In the genomic region with DNA sequence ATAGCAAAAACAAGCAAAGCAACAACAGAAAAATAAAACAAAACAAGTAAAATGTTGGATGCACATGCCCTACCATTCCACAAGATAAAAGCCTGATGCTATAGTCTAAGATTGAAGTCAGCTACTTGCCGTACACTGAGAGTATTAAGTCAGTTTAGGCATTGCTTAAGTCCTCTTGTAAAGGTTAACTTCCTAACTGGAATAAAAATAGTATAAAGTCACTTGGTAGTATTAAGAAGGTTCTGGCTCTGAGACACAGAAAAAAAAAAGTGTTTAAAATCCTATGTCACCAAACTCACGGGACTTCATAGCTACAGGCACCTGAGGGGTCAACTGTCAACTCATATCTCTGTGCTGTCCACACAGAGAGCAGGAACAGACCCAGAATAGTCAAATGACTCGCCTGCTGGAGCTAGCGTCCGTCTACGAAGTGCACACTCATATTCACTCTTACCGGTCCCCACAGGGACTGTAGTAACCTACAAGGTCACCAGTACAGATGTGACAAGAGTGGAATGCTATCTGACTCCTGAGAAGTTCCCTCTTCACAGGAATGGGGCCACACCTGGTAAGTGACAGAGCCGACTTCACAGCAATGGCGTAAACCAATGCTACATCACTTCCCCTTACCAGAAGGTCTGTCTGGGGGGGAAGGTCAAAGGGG, we compare ENCODE assay signal across 26 mouse cellular contexts. TPM values are rescaled to one million over a fixed set of nuclear protein-coding genes. Genes with fewer than 3 reads are reported as not detected.
A peak's percentile ranks its signal among the peaks of the same experiment; 100 is the strongest.
DNase-seq lines count a peak whose midpoint lies in the region; ATAC-seq lines count a peak whose summit lies in the region.
"Had no signal": no experiment of that assay in that cellular context is flagged by ENCODE, and none has a peak within 500 bp of the region (broad histone marks: within the 10 kb centered on the region; RNA-seq: fewer than 3 reads in every experiment).

No protein-coding gene starts in this region.

- H3K4me3 ChIP-seq in heart, embryonic 12.5 days = no peak overlapping the region
- H3K4me3 ChIP-seq in heart, embryonic 10.5 days = no peak overlapping the region
- H3K4me3 ChIP-seq in midbrain, embryonic 15.5 days = no peak overlapping the region
- H3K4me3 ChIP-seq: erythroblast, embryonic 14.5 days; kidney, embryonic 15.5 days; layer of hippocampus, adult 2 months; left cerebral cortex, adult 2 months; limb, embryonic 12.5 days; myocyte; neural tube, embryonic 12.5 days had no signal

- no peaks in the 10 kb centered on the region for H3K36me3 ChIP-seq in heart, embryonic 12.5 days
- H3K36me3 ChIP-seq in heart, embryonic 10.5 days = no peaks in the 10 kb centered on the region
- no peaks in the 10 kb centered on the region for H3K36me3 ChIP-seq in midbrain, embryonic 15.5 days (replicated peaks)
- H3K36me3 ChIP-seq: kidney, embryonic 15.5 days; limb, embryonic 12.5 days; neural tube, embryonic 12.5 days had no signal

- 0 out of 2 replicates have a peak, but pooled peaks cover 4% of the 10 kb centered on the region for H3K4me1 ChIP-seq in heart, embryonic 12.5 days (replicated peaks)
- H3K4me1 ChIP-seq in heart, embryonic 10.5 days = peaks cover 4% of the 10 kb centered on the region; the same call in 1 of the 2 replicates
- no peaks in the 10 kb centered on the region for H3K4me1 ChIP-seq in midbrain, embryonic 15.5 days
- H3K4me1 ChIP-seq: kidney, embryonic 15.5 days; limb, embryonic 12.5 days; neural tube, embryonic 12.5 days had no signal

- no peak overlapping the region for H3K27ac ChIP-seq in heart, embryonic 12.5 days (ENCODE audit: poor library complexity, severe bottlenecking)
- H3K27ac ChIP-seq in heart, embryonic 10.5 days = no peak overlapping the region
- H3K27ac ChIP-seq in midbrain, embryonic 15.5 days = no peak overlapping the region
- H3K27ac ChIP-seq: kidney, embryonic 15.5 days; layer of hippocampus, adult 2 months; left cerebral cortex, adult 2 months; limb, embryonic 12.5 days; neural tube, embryonic 12.5 days had no signal

- WGBS in heart, embryonic 12.5 days = 33% methylated on average over 9 of the region's 9 CpGs
- 42% methylated on average over 9 of the region's 9 CpGs for whole genome bisulfite sequencing in heart, embryonic 10.5 days
- WGBS in midbrain, embryonic 15.5 days = 88% methylated on average over 9 of the region's 9 CpGs

- no peak for DNase-seq in heart, embryonic 10.5 days (ENCODE audit: low spot score)
- peak; percentile 88 for DNase-seq in A20 (ENCODE audit: low read depth, low spot score)
- DNase-seq in right cerebral cortex, postnatal 10 days (ENCODE audit: low spot score in 2 of 2) = no peak
- DNase-seq: adrenal gland, postnatal 25 days; cerebellum, adult 18-20 months; cerebellum, postnatal 10 days; heart, postnatal 10 days; kidney, adult 18-20 months; kidney, postnatal 36 days; lung, postnatal 36 days had no signal

- ATAC-seq in heart, embryonic 12.5 days (ENCODE audit: insufficient number of reproducible peaks, low FRiP score) = no peak
- peak; percentile 28 for ATAC-seq in granulocyte monocyte progenitor cell, adult 5-6 weeks (replicated peaks; ENCODE audit: poor library complexity, severe bottlenecking)
- ATAC-seq in neutrophil, adult 5-6 weeks (ENCODE audit: extremely low read depth, insufficient number of reproducible peaks, low FRiP score, poor library complexity, severe bottlenecking) = peak; percentile 51
- ATAC-seq in midbrain, embryonic 15.5 days (replicated peaks) = no peak
- ATAC-seq: forebrain, embryonic 16.5 days; hindbrain, embryonic 16.5 days; midbrain, embryonic 16.5 days; Patski had no signal

- 0 out of 2 replicates have a peak overlapping the region, but pooled peaks have one; percentile 27 for H3K4me2 ChIP-seq in heart, embryonic 12.5 days
- no peak overlapping the region for H3K4me2 ChIP-seq in midbrain, embryonic 15.5 days
- H3K4me2 ChIP-seq: heart, embryonic 11.5 days; kidney, embryonic 15.5 days; limb, embryonic 12.5 days; neural tube, embryonic 12.5 days had no signal

- no peaks in the 10 kb centered on the region for H3K9me3 ChIP-seq in heart, embryonic 12.5 days (replicated peaks)
- no peaks in the 10 kb centered on the region for H3K9me3 ChIP-seq in heart, embryonic 10.5 days
- no peaks in the 10 kb centered on the region for H3K9me3 ChIP-seq in midbrain, embryonic 15.5 days
- H3K9me3 ChIP-seq: kidney, embryonic 15.5 days; limb, embryonic 12.5 days; neural tube, embryonic 12.5 days had no signal

- H3K9ac ChIP-seq in heart, embryonic 12.5 days = no peak overlapping the region
- no peak overlapping the region for H3K9ac ChIP-seq in midbrain, embryonic 15.5 days
- H3K9ac ChIP-seq: kidney, embryonic 15.5 days; limb, embryonic 12.5 days; neural tube, embryonic 12.5 days had no signal

- H3K27me3 ChIP-seq in heart, embryonic 12.5 days (replicated peaks) = no peaks in the 10 kb centered on the region
- no peaks in the 10 kb centered on the region for H3K27me3 ChIP-seq in heart, embryonic 10.5 days (ENCODE audit: insufficient read depth, poor library complexity, severe bottlenecking)
- H3K27me3 ChIP-seq in midbrain, embryonic 15.5 days (replicated peaks) = no peaks in the 10 kb centered on the region
- H3K27me3 ChIP-seq: kidney, embryonic 15.5 days; limb, embryonic 12.5 days; neural tube, embryonic 12.5 days; Patski had no signal

RNA-seq across cellular contexts. Expression of a gene that starts 17.9 kb away (rescaled TPM):
- 1.3 and 1.4 TPM in 2 replicates for polyA plus RNA-seq in heart, embryonic 12.5 days (2016; fragmentation: Nextera tagmentation; extraction: Ambion mirVana)
- 0.83 and 1.1 TPM in 2 replicates for polyA plus RNA-seq in heart, embryonic 10.5 days (2016; fragmentation: Nextera tagmentation; extraction: Ambion mirVana)
- total RNA-seq in granulocyte monocyte progenitor cell, adult 5-6 weeks (2014; fragmentation: Nextera tagmentation) = 23.3 and 24.6 TPM in 2 replicates
- 23.5 and 26.8 TPM in 2 replicates for total RNA-seq in granulocyte monocyte progenitor cell, adult 5-6 weeks (2017)
- total RNA-seq in neutrophil, adult 5-6 weeks (2017) = 103 and 110 TPM in 2 replicates
- polyA plus RNA-seq in midbrain, embryonic 15.5 days (2015; fragmentation: Nextera tagmentation; extraction: Ambion mirVana) = 2.4 and 3.0 TPM in 2 replicates
- polyA plus RNA-seq: myocyte had no signal

Comparison
In these comparisons a context has a peak if more than half of its experiments do, and no peak if none do; other contexts are left out.
1. ATAC-seq: peak in granulocyte monocyte progenitor cell, adult 5-6 weeks (single experiment) and neutrophil, adult 5-6 weeks (single experiment); none in heart, embryonic 12.5 days (single experiment) and midbrain, embryonic 15.5 days (single experiment).